Mouse (Mus musculus) large intestine, adult 2 months (tissue): ENCODE measurements at regions not wholly inside any gene's neighbourhood (a gene's known extent, or its start where the extent isn't known, plus 50 kb on each side); places are given as distances from the start of the nearest gene placed in this dataset.
"Not testable (repeated sequence)": the region's sequence is repeated elsewhere in the genome, so short reads cannot be mapped to it uniquely, and the experiment has no call there.

Experiments used
- DNase-seq: peaks from one replicate; pipeline ENCODE4 v3.0.0-alpha.2; 2012; ENCODE audit warnings: low read depth, low spot score
- WGBS: fragments of 180-500 bp; shearing (Covaris S2); methylation state at CpG from one replicate; pipeline ENCODE4 v1.1.7; 2018; 5-methylcytosine and 5-hydroxymethylcytosine counted together

GRCm38 (mm10) chr1:164552658-164553057 is 94.5 kb upstream of the Atp1b1 start:
- 29% methylated on average over 4 of the region's 4 CpGs for WGBS
- DNase-seq = no peak

GRCm38 (mm10) chr1:164551019-164551418 is 92.9 kb upstream of the Atp1b1 start:
- 68% methylated on average over 2 of the region's 2 CpGs for WGBS
- no peak for DNase-seq

- no peak for DNase-seq
- WGBS = 82% methylated on average over 3 of the region's 3 CpGs
Measured at GRCm38 (mm10) chr1:164550596-164550995, 92.4 kb upstream of the Atp1b1 start.

GRCm38 (mm10) chr1:164548071-164548470 is 89.9 kb upstream of the Atp1b1 start:
- DNase-seq = no peak
- WGBS = 89% methylated on average over 8 of the region's 8 CpGs

GRCm38 (mm10) chr1:164545843-164546242 is 87.7 kb upstream of the Atp1b1 start:
- no peak for DNase-seq
- 43% methylated on average over 4 of the region's 4 CpGs for WGBS

- 20% methylated on average over 9 of the region's 9 CpGs for WGBS
Measured at GRCm38 (mm10) chr1:164543045-164543803, 85.1 kb upstream of the Atp1b1 start.

GRCm38 (mm10) chr1:164541711-164542110 is 83.6 kb upstream of the Atp1b1 start:
- WGBS = 87% methylated on average over 1 of the region's 1 CpGs
- DNase-seq = no peak

More at GRCm38 (mm10) chr1:164543045-164543803, 85.1 kb upstream of the Atp1b1 start:
- peak; percentile 86 for DNase-seq

GRCm38 (mm10) chr1:164538304-164539043 is 80.3 kb upstream of the Atp1b1 start:
- no peak for DNase-seq
- WGBS = 46% methylated on average over 5 of the region's 5 CpGs

- DNase-seq = peak; percentile 76
- WGBS = 34% methylated on average over 7 of the region's 7 CpGs
Measured at GRCm38 (mm10) chr1:164537324-164537948, 79.3 kb upstream of the Atp1b1 start.

GRCm38 (mm10) chr1:164532196-164532595 is 74.0 kb upstream of the Atp1b1 start:
- 67% methylated on average over 5 of the region's 5 CpGs for WGBS
- DNase-seq = no peak

GRCm38 (mm10) chr1:164531741-164532140 is 73.6 kb upstream of the Atp1b1 start:
- no peak for DNase-seq
- 52% methylated on average over 1 of the region's 1 CpGs for WGBS

GRCm38 (mm10) chr1:164526748-164527147 is 68.6 kb upstream of the Atp1b1 start:
- no peak for DNase-seq
- WGBS = 92% methylated on average over 1 of the region's 1 CpGs

- no peak for DNase-seq
- WGBS = 77% methylated on average over 3 of the region's 3 CpGs
Measured at GRCm38 (mm10) chr1:164522377-164523150, 64.4 kb upstream of the Atp1b1 start.

GRCm38 (mm10) chr1:164521371-164522130 is 63.4 kb upstream of the Atp1b1 start:
- DNase-seq = no peak
- WGBS = 47% methylated on average over 6 of the region's 6 CpGs

GRCm38 (mm10) chr1:164518866-164519265 is 60.7 kb upstream of the Atp1b1 start:
- DNase-seq = no peak
- WGBS = 97% methylated on average over 3 of the region's 3 CpGs

GRCm38 (mm10) chr1:164518308-164518707 is 60.2 kb upstream of the Atp1b1 start:
- WGBS = 87% methylated on average over 4 of the region's 4 CpGs
- no peak for DNase-seq

GRCm38 (mm10) chr1:164517362-164517761 is 59.2 kb upstream of the Atp1b1 start:
- WGBS = 58% methylated on average over 2 of the region's 2 CpGs
- DNase-seq = not testable (repeated sequence)

GRCm38 (mm10) chr1:164511628-164512385 is 53.7 kb upstream of the Atp1b1 start:
- DNase-seq = no peak
- 60% methylated on average over 7 of the region's 7 CpGs for WGBS
